Mouse (Mus musculus) CD4-positive naive resting alpha-beta T cell, adult 76 days (primary cell): ENCODE results near the gene Gm5538. TPM values are rescaled to one million over a fixed set of nuclear protein-coding genes. Genes with fewer than 3 reads are reported as not detected.

Experiments used
- total RNA-seq: library from RNA; stranded (reverse); gene quantifications from one replicate; pipeline ENCODE4 v1.2.4, GENCODE M21; 2023

Gene Gm5538
- total RNA-seq, result 1.6 TPM

DNA sequence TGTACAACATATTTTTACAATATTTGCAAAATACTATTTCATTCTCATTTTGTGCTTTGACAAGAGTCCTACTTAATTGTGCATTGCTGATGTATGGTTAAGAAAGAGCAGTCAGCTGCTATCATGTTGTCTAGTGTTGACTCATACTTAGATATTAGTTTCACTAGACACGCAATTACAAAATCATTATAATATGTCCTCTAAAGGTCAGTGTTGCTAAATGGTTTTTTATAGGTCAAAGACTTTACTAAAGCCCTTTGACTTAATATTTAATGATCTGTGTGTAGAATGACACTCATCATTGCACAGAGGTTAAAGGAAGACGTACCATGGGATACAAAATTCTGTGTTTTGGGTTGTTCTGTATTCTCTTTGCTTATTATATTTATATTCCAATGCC, at the start of gene Gm5538:
Gene Gm5538, plus strand, starts transcription at position 301 of the 400 bp plus-strand sequence.

Other genes with a start within 250 kb of the Gm5538 start
- not detected for gene Gm8298, start 131.3 kb downstream of the Gm5538 start, total RNA-seq
- not detected for gene C130079G13Rik, start 195.4 kb downstream of the Gm5538 start, total RNA-seq